Mouse (Mus musculus) hindbrain, postnatal 0 days (tissue): Measurements from ENCODE around the gene Mob3b. TPM values are rescaled to one million over a fixed set of nuclear protein-coding genes. Genes with fewer than 3 reads are reported as not detected.
A peak's percentile ranks its signal among the peaks of the same experiment; 100 is the strongest.

Source experiments
- ATAC-seq: fragments of 200-750 bp; cut with Nextera tagmentation; 2 replicates; pipeline ENCODE4 v1.8.0; 2017; ENCODE audit warnings: mild to moderate bottlenecking, moderate TSS enrichment, moderate library complexity
- DNase-seq: peaks from one replicate; pipeline ENCODE4 v3.0.0-alpha.2; 2015; ENCODE audit warnings: low spot score
- H3K27ac ChIP-seq: fragments of 300-500 bp; sonication (generic); 2 replicates; pipeline ENCODE4 v1.5.1; 2014; ENCODE audit warnings: mild to moderate bottlenecking
- H3K27me3 ChIP-seq: fragments of 300-500 bp; sonication (generic); 2 replicates; pipeline ENCODE4 v1.6.1; 2014; ENCODE audit warnings: low read length, mixed read lengths; ENCODE audit not compliant: insufficient read depth
- H3K36me3 ChIP-seq: fragments of 300-500 bp; sonication (generic); 2 replicates; pipeline ENCODE4 v1.6.1; 2014; ENCODE audit warnings: low read length, mixed read lengths; ENCODE audit not compliant: insufficient read depth
- H3K4me1 ChIP-seq: fragments of 300-500 bp; sonication (generic); 2 replicates; pipeline ENCODE4 v1.6.1; 2014; ENCODE audit warnings: antibody characterized with exemption, low read length, mixed read lengths; ENCODE audit not compliant: insufficient read depth
- H3K4me2 ChIP-seq: fragments of 300-500 bp; sonication (generic); 2 replicates; pipeline ENCODE4 v1.6.1; 2014; ENCODE audit warnings: low read depth, mild to moderate bottlenecking, low read length, moderate library complexity, mixed read lengths
- H3K4me3 ChIP-seq: fragments of 300-500 bp; sonication (generic); 2 replicates; pipeline ENCODE4 v1.5.1; 2014; ENCODE audit warnings: low read length
- H3K9ac ChIP-seq: fragments of 300-500 bp; sonication (generic); replicated peaks from 2 replicates; pipeline ENCODE4 v1.6.1; 2014; ENCODE audit warnings: mild to moderate bottlenecking, low read length, moderate library complexity, mixed read lengths
- H3K9me3 ChIP-seq: fragments of 300-500 bp; sonication (generic); 2 replicates; pipeline ENCODE4 v1.6.1; 2016; ENCODE audit warnings: low read length, mixed read lengths
- CTCF ChIP-seq: IDR thresholded peaks from 2 replicates; pipeline ENCODE4 v1.5.1; 2016; ENCODE audit warnings: antibody characterized with exemption, control low read depth, low read depth
- WGBS: fragments of 180-500 bp; shearing (Covaris S2); extraction: QIAGEN DNeasy Blood & Tissue Kit; methylation state at CpG from one replicate; pipeline ENCODE4 v1.1.7; 2014; 5-methylcytosine and 5-hydroxymethylcytosine counted together
- polyA plus RNA-seq: library from polyadenylated mRNA; unstranded; fragments of >200 nt; fragmentation: Nextera tagmentation; extraction: Ambion mirVana; gene quantifications from 2 replicates; pipeline ENCODE4 v1.2.1, GENCODE M21; 2015
- total RNA-seq: library from RNA; depleted of rRNA; stranded (reverse); fragments of >200 nt; gene quantifications from 2 replicates; pipeline ENCODE4 v1.2.3, GENCODE M21; 2014

Gene Mob3b
- total and polyA plus RNA-seq, 2 experiments from 2014 or later: 2.9 to 3.2 TPM

GRCm38 (mm10) chr4:35167855-35168254, 10.6 kb upstream of the Mob3b start:
- no peak overlapping the region for H3K27ac ChIP-seq
- WGBS: 87% methylated on average over 5 of the region's 5 CpGs
- H3K4me2 ChIP-seq: no peak overlapping the region
- no peaks in the 10 kb centered on the region for H3K36me3 ChIP-seq
- no peak overlapping the region for H3K4me3 ChIP-seq
- DNase-seq: no peak
- H3K4me1 ChIP-seq: no peaks in the 10 kb centered on the region
- no peak for ATAC-seq
- no peak overlapping the region for H3K9ac ChIP-seq
- no peak for TF ChIP-seq CTCF
- H3K9me3 ChIP-seq: no peaks in the 10 kb centered on the region
- no peaks in the 10 kb centered on the region for H3K27me3 ChIP-seq

GRCm38 (mm10) chr4:35165947-35166346, 8.7 kb upstream of the Mob3b start:
- H3K4me3 ChIP-seq: no peak overlapping the region
- no peak overlapping the region for H3K27ac ChIP-seq
- no peaks in the 10 kb centered on the region for H3K9me3 ChIP-seq
- H3K36me3 ChIP-seq: no peaks in the 10 kb centered on the region
- DNase-seq: no peak
- H3K9ac ChIP-seq: no peak overlapping the region
- H3K27me3 ChIP-seq: no peaks in the 10 kb centered on the region
- 80% methylated on average over 3 of the region's 3 CpGs for WGBS
- H3K4me2 ChIP-seq: no peak overlapping the region
- no peak for TF ChIP-seq CTCF
- no peaks in the 10 kb centered on the region for H3K4me1 ChIP-seq
- no peak for ATAC-seq

GRCm38 (mm10) chr4:35165275-35165674, 8.0 kb upstream of the Mob3b start:
- no peaks in the 10 kb centered on the region for H3K27me3 ChIP-seq
- H3K9me3 ChIP-seq: no peaks in the 10 kb centered on the region
- no peak overlapping the region for H3K4me3 ChIP-seq
- ATAC-seq (no peak), DNase-seq (no peak)
- no peak overlapping the region for H3K4me2 ChIP-seq
- 87% methylated on average over 2 of the region's 2 CpGs for WGBS
- TF ChIP-seq CTCF: no peak
- H3K27ac ChIP-seq: no peak overlapping the region
- no peaks in the 10 kb centered on the region for H3K4me1 ChIP-seq
- H3K9ac ChIP-seq: no peak overlapping the region
- H3K36me3 ChIP-seq: no peaks in the 10 kb centered on the region

GRCm38 (mm10) chr4:35157815-35158214, 531 bp upstream of the Mob3b start:
- peaks cover 9% of the 10 kb centered on the region; the same call in 1 of the 2 replicates for H3K4me1 ChIP-seq
- H3K4me2 ChIP-seq: peak overlapping the region; percentile 97; the same call in 1 of the 2 replicates
- no peak for TF ChIP-seq CTCF
- 68% methylated on average over 11 of the region's 11 CpGs for WGBS
- no peaks in the 10 kb centered on the region for H3K36me3 ChIP-seq
- no peak overlapping the region for H3K4me3 ChIP-seq
- H3K27ac ChIP-seq: no peak overlapping the region
- H3K27me3 ChIP-seq: no peaks in the 10 kb centered on the region
- no peaks in the 10 kb centered on the region for H3K9me3 ChIP-seq
- H3K9ac ChIP-seq: no peak overlapping the region
- DNase-seq: no peak
- no peak for ATAC-seq

GRCm38 (mm10) chr4:35156149-35156611, 1.1 kb downstream of the Mob3b start:
- H3K4me2 ChIP-seq: peak overlapping the region; percentile 97
- peaks cover 9% of the 10 kb centered on the region; the same call in 1 of the 2 replicates for H3K4me1 ChIP-seq
- no peaks in the 10 kb centered on the region for H3K27me3 ChIP-seq
- DNase-seq (peak; percentile 27), ATAC-seq (peak; percentile 36; the same call in 1 of the 2 replicates)
- TF ChIP-seq CTCF: no peak
- H3K36me3 ChIP-seq: no peaks in the 10 kb centered on the region
- peak overlapping the region; percentile 54; the same call in 1 of the 2 replicates for H3K27ac ChIP-seq
- peak overlapping the region; percentile 47 for H3K4me3 ChIP-seq
- under 1% methylated on average over 26 of the region's 26 CpGs for WGBS
- H3K9me3 ChIP-seq: no peaks in the 10 kb centered on the region
- H3K9ac ChIP-seq: peak overlapping the region; percentile 31; the same call in 1 of the 2 replicates

- ATAC-seq (no peak), DNase-seq (peak; percentile 24)
- peak overlapping the region; percentile 31; the same call in 1 of the 2 replicates for H3K9ac ChIP-seq
- H3K4me2 ChIP-seq: peak overlapping the region; percentile 97
- no peaks in the 10 kb centered on the region for H3K27me3 ChIP-seq
- 25% methylated on average over 20 of the region's 20 CpGs for WGBS
- peak; percentile 38 for TF ChIP-seq CTCF
- no peaks in the 10 kb centered on the region for H3K36me3 ChIP-seq
- H3K4me1 ChIP-seq: peaks cover 9% of the 10 kb centered on the region; the same call in 1 of the 2 replicates
- H3K27ac ChIP-seq: no peak overlapping the region
- peak overlapping the region; percentile 47 for H3K4me3 ChIP-seq
- no peaks in the 10 kb centered on the region for H3K9me3 ChIP-seq
These were observed 2.0 kb downstream of the Mob3b start for GRCm38 (mm10) chr4:35155132-35155922.

- H3K36me3 ChIP-seq: no peaks in the 10 kb centered on the region
- no peaks in the 10 kb centered on the region for H3K9me3 ChIP-seq
- TF ChIP-seq CTCF: no peak
- WGBS: 35% methylated on average over 3 of the region's 3 CpGs
- H3K4me2 ChIP-seq: no peak overlapping the region
- no peak overlapping the region for H3K9ac ChIP-seq
- ATAC-seq (no peak), DNase-seq (no peak)
- H3K27ac ChIP-seq: no peak overlapping the region
- H3K4me3 ChIP-seq: no peak overlapping the region
- H3K4me1 ChIP-seq: peaks cover 9% of the 10 kb centered on the region; the same call in 1 of the 2 replicates
- no peaks in the 10 kb centered on the region for H3K27me3 ChIP-seq
These were observed 3.2 kb downstream of the Mob3b start for GRCm38 (mm10) chr4:35154051-35154450.
